Mouse (Mus musculus) liver, postnatal 0 days (tissue): ENCODE measurements around the gene Lrmda.

ENCODE experiments used
- CTCF ChIP-seq: sonication (generic); IDR thresholded peaks from 2 replicates; pipeline ENCODE4 v1.5.1; 2016; ENCODE audit warnings: antibody characterized with exemption, low read depth
- EP300 ChIP-seq: IDR thresholded peaks from 2 replicates; pipeline ENCODE4 v1.6.1; 2016; ENCODE audit warnings: antibody characterized with exemption, low read depth, mild to moderate bottlenecking

DNA sequence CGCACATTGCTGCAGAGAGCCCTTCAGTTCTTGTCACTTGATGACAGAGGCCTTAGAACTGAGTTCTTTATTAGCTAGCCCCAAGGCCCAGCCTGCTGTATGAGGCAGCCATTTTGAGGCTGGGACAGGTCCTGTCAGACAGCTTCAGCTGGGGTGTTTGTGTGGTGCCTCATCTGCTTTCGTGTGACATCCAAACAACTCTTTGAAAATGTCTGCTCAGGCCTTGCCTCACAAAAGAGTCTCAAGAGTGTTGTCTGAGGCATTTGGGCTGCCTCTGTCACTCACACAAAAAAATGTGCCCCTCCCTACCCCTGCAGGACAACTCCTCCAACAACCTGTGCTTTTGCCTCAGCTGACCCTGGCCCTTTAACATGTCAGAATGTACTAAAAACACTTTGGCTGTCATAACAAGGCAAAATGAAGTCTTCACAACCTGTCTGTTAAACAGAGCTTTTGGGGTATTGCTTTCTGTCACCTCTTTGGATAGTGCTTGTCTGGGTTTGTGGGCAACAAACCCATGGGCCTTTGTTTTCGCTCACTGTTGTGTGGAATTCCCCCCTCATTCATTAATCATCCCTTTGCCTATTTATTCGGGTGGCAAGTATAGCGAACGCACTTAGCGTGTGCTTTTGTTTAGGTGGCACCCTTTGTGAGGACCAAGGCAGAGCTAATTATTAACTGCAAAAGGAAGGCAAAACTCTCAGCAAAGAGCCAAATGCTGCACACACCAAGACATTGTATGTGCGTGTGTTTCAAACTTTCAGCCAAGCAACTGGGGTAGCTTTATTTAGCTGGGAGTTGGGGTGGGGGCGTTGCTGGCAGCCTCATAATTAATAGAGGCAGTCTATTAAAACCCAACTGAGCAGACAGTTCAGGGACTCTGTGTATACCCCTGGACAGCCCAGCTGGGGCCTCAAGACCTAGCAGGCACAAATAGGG lies 660.5 kb downstream of the Lrmda start:
- TF ChIP-seq CTCF (no peak), EP300 (no peak)
